Mouse (Mus musculus) bone marrow macrophage, adult 2 months (primary cell): Measurements from ENCODE around the gene Taf6l.

Source experiments
- CTCF ChIP-seq: IDR thresholded peaks from 2 replicates; pipeline ENCODE4 v1.5.1; 2012; ENCODE audit warnings: low read depth, mild to moderate bottlenecking, low read length, moderate library complexity
- POLR2A ChIP-seq: IDR thresholded peaks from 2 replicates; pipeline ENCODE4 v1.6.1; 2012; ENCODE audit warnings: mild to moderate bottlenecking, low read depth, low read length, borderline replicate concordance

- TF ChIP-seq CTCF (no peak), POLR2A (no peak)
Measured at GRCm38 (mm10) chr19:8790171-8790570, 4.0 kb upstream of the Taf6l start.
